Mouse (Mus musculus): ENCODE results near the gene Dgkq. TPM values are rescaled to one million over a fixed set of nuclear protein-coding genes. Genes with fewer than 3 reads are reported as not detected.

Dgkq gene
- total RNA-seq (2015; ENCODE audit: low replicate concordance), result 4.2 TPM in 1 of 2 replicates, not detected in the other
- total RNA-seq (2017; ENCODE audit: low replicate concordance), result 4.9 and 5.5 TPM in 2 replicates

GRCm38 (mm10) chr5:108668977-108669936 lies at the start of gene Dgkq:
TSS of gene Dgkq (minus strand) at chr5:108669672.
- peak; percentile 87 for ATAC-seq (replicated peaks; ENCODE audit: low FRiP score, poor library complexity, severe bottlenecking)

- ATAC-seq (replicated peaks; ENCODE audit: low FRiP score, poor library complexity, severe bottlenecking), result no peak
Measured at GRCm38 (mm10) chr5:108718051-108718450, 48.6 kb upstream of the Dgkq start.

- no peak for ATAC-seq (replicated peaks; ENCODE audit: low FRiP score, poor library complexity, severe bottlenecking)
Measured at GRCm38 (mm10) chr5:108715974-108716373, 46.5 kb upstream of the Dgkq start.

GRCm38 (mm10) chr5:108714149-108714548 lies 44.7 kb upstream of the Dgkq start:
- no peak for ATAC-seq (replicated peaks; ENCODE audit: low FRiP score, poor library complexity, severe bottlenecking)

- ATAC-seq (replicated peaks; ENCODE audit: low FRiP score, poor library complexity, severe bottlenecking), result no peak
Measured at GRCm38 (mm10) chr5:108713691-108714090, 44.2 kb upstream of the Dgkq start.

GRCm38 (mm10) chr5:108713096-108713495 lies 43.6 kb upstream of the Dgkq start:
- ATAC-seq (replicated peaks; ENCODE audit: low FRiP score, poor library complexity, severe bottlenecking), result no peak

- no peak for ATAC-seq (replicated peaks; ENCODE audit: low FRiP score, poor library complexity, severe bottlenecking)
Measured at GRCm38 (mm10) chr5:108711968-108712367, 42.5 kb upstream of the Dgkq start.

GRCm38 (mm10) chr5:108708981-108709731 lies 39.7 kb upstream of the Dgkq start:
- ATAC-seq (replicated peaks; ENCODE audit: low FRiP score, poor library complexity, severe bottlenecking), result peak; percentile 51

- 0 out of 2 replicates have a peak, but pooled peaks have one; percentile 1 for ATAC-seq (replicated peaks; ENCODE audit: low FRiP score, poor library complexity, severe bottlenecking)
Measured at GRCm38 (mm10) chr5:108708419-108708818, 38.9 kb upstream of the Dgkq start.

- peak; percentile 79 for ATAC-seq (replicated peaks; ENCODE audit: low FRiP score, poor library complexity, severe bottlenecking)
Measured at GRCm38 (mm10) chr5:108707758-108708157, 38.3 kb upstream of the Dgkq start.

GRCm38 (mm10) chr5:108703754-108704626 lies 34.5 kb upstream of the Dgkq start:
- no peak for ATAC-seq (replicated peaks; ENCODE audit: low FRiP score, poor library complexity, severe bottlenecking)

GRCm38 (mm10) chr5:108701341-108702021 lies 32.0 kb upstream of the Dgkq start:
- no peak for ATAC-seq (replicated peaks; ENCODE audit: low FRiP score, poor library complexity, severe bottlenecking)

GRCm38 (mm10) chr5:108700346-108700745 lies 30.9 kb upstream of the Dgkq start:
- no peak for ATAC-seq (replicated peaks; ENCODE audit: low FRiP score, poor library complexity, severe bottlenecking)

- no peak for ATAC-seq (replicated peaks; ENCODE audit: low FRiP score, poor library complexity, severe bottlenecking)
Measured at GRCm38 (mm10) chr5:108697341-108697753, 27.9 kb upstream of the Dgkq start.

GRCm38 (mm10) chr5:108696542-108696941 lies 27.1 kb upstream of the Dgkq start:
- ATAC-seq (replicated peaks; ENCODE audit: low FRiP score, poor library complexity, severe bottlenecking), result no peak

GRCm38 (mm10) chr5:108695861-108696260 lies 26.4 kb upstream of the Dgkq start:
- no peak for ATAC-seq (replicated peaks; ENCODE audit: low FRiP score, poor library complexity, severe bottlenecking)

GRCm38 (mm10) chr5:108694352-108695261 lies 25.1 kb upstream of the Dgkq start:
- peak; percentile 56 for ATAC-seq (replicated peaks; ENCODE audit: low FRiP score, poor library complexity, severe bottlenecking)

- peak; percentile 89 for ATAC-seq (replicated peaks; ENCODE audit: low FRiP score, poor library complexity, severe bottlenecking)
Measured at GRCm38 (mm10) chr5:108693872-108694288, 24.4 kb upstream of the Dgkq start.
